Mouse (Mus musculus) lung, postnatal 14 days (tissue): ENCODE measurements at regions not wholly inside any gene's neighbourhood (a gene's known extent, or its start where the extent isn't known, plus 50 kb on each side); places are given as distances from the start of the nearest gene placed in this dataset.
"Not testable (repeated sequence)": the region's sequence is repeated elsewhere in the genome, so short reads cannot be mapped to it uniquely, and the experiment has no call there.

Experiments
- DNase-seq: peaks from one replicate; pipeline ENCODE4 v3.0.0; 2021

DNA sequence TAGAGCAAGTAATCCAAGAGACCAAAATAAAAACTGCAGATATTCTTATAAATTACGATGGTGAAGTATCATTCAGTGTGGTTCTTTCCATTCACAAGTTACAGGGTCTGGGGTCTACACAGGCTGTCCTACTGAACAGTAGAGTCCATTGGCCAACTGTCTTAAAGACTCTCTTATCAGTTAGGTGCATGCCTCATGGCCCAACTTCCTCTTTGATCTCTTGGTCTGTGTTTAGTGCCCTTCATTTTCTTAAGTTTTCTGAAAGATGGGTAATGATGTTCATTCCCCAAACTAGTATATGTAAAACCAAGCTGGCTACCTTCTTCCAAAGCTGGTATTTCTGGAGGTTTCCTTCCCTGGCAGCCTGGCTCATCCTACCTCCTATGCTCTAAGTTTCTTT is 268.7 kb upstream of the Ift57 start:
- no peak for DNase-seq

DNA sequence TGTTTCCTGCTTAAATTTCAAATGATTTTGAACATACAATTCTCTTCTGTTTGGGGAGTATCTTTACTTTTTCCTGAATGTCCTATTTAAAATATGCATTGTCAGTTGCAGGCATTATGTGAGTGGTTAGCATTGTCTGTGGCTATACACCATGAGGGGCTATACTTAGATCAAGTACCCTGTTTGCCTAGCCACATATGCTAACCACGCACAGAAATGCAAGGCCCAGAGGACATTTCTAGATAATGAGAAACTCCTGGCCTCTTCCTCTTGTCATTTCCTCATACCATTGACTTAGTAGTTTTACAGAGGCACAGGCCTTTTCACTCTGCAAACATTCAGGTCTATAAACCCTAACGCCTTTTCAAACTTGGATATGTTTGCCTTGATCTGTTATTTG is 267.1 kb upstream of the Ift57 start:
- no peak for DNase-seq

DNA sequence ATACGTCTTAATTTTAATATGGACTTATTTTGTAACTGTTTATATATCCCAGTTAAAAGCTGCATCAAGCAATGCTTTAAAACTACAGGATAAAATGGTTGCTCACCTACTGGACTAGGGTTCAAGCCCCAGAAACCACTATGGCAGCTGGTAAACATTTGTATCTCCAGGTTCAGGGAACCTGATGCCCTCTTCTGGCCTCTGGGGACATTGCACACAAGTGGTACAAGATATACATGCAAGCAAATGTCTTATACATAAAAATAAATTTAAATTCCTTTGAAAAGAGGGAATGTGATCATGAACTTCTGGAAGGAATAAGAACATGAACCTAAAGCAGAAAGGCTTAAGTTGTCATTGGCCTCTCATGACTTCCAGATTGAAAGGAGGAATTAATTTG is 257.8 kb upstream of the Ift57 start:
- no peak for DNase-seq

GRCm38 (mm10) chr16:49447356-49447755 is 251.7 kb upstream of the Ift57 start:
- not testable (repeated sequence) for DNase-seq

GRCm38 (mm10) chr16:49493881-49494280 is 205.2 kb upstream of the Ift57 start:
- DNase-seq, result no peak

DNA sequence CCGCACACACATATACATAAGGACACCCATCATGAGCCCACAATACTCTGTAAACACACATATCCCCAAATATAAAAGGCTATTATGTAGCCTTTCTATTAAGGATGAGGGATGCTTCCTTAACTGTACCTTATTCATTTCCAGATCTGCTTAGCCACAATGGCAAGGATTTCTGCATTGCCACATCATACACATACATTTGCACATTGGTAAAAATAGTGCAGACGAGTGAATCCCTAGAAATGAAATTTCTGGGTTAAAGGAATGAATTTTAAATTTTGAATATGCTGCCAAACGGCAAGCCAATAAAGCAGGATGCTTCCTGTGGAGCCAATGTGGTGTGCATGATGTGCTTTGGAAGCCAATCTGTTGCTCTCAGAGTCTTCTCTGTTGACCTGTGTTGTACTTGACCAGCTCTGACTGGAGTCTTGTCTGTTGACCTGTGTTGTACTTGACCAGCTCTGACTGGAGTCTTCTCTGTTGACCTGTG is 201.5 kb upstream of the Ift57 start:
- DNase-seq, result no peak

DNA sequence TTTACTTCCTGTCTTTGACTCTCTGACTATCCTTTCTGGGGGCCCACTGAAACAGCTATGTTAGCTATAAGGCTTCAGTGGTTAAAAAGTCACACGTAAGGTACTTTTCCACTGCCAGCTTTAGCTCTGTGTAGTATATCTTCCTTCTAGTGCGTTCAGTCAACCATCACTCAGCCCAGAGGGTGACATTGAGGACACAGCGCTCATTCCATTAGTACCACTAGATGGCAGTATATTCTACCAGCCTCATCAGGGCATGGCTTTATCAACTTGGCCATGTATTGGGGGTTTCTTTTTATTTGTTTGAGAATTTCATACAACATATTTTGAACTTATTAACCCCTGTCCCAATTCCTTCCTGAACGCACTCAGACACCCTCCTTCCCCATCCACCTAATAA is 198.2 kb upstream of the Ift57 start:
- DNase-seq, result peak; percentile 44

DNA sequence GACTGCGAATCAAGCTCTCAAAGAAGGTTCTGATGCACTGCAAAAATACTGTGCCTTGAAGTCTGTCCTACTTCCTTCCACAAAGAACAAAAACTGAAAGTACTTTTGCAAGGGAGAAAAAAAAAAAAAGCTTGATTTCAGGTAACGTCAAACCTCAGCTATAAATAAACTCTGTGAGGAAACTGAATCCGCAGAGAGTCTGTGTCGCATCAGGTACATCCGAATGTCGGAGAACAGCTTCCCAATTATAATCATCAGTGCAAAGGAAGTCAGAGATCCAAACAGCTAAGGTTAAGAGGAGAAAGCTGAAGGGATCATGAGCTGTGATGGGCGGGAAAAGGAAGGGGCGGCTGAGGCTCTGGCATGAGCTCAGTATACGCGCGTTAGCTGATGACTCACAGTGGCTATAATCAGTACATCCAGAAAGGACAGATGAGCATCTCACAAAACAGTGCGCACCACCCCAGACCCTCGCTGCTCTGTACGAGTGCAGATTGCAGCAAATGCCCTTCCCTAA is 195.1 kb upstream of the Ift57 start:
- DNase-seq, result peak; percentile 8

DNA sequence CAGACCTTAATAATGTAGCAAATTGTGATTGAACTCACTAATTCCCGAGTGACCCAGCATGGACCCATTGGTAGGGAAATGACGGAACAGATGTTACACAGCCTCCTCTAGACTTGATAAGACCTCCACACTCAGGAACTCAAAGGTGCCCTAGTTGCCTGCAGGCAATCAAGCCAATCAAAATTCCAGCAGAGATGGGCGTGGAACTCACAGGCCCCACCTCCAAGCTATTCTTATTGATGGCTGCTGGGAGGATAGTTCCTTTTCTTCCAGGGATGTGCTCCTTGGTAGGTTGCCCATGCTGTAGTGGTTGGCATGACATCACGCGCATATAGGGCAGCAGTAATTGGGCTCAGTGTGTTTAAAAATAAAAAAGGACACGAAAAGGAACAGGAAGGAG is 194.4 kb upstream of the Ift57 start:
- no peak for DNase-seq

DNA sequence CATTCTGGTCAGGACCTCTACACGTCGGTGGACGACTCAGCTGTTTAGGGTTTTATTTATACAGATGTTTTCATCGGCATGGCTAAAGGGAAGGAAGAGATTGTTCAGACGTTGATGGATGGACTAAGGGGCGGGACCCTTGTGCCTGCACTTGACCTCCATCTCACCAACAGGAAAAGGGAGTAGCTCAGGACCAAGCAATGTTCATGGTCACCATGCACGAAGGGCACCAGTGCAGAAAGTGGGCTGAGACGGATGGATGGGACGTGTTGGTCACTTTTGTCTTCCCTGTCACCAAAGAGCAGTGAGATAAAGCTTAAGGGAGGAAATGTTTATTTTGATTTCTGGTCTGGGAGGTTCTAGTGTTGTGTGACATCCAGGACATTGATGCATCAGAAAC is 193.8 kb upstream of the Ift57 start:
- peak; percentile 8 for DNase-seq

DNA sequence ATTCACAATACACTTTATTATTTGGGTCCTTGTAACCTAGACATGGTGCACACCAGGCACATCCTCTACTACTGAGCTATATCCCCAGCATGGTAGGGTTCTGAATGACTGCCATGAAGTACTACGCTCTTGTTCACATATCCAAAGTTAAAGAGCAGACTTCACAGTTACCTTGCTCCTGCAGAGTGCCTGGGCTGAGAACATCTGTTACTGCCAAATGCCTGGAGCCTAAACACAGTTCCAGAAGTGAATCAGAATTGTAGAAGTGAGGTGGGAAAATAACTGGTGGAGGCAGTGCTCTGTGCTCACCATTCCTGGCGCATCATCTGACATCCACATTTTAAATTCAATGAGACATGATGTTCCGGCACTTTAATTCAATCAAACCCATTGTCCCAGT is 180.2 kb upstream of the Ift57 start:
- DNase-seq, result no peak

GRCm38 (mm10) chr16:49520411-49520810 is 178.6 kb upstream of the Ift57 start:
- DNase-seq, result no peak

DNA sequence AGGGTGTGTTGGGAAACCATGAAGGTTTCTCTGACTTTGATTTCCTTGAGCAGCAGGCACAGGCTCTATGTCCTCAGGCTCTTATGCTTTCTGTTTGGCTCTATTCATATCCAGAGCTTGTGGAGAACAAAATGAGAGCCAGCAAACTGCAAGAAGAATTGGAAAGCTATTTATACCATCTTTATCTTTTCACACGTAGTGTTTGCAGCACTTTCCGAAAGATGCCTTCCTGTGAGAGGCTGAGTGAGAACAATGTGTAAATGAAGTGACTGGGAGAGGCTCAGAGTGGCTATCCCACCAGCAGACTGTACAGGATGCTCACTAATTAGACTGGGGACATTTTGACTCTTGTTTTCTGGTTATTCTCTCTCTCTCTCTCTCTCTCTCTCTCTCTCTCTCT is 177.3 kb upstream of the Ift57 start:
- DNase-seq, result no peak

DNA sequence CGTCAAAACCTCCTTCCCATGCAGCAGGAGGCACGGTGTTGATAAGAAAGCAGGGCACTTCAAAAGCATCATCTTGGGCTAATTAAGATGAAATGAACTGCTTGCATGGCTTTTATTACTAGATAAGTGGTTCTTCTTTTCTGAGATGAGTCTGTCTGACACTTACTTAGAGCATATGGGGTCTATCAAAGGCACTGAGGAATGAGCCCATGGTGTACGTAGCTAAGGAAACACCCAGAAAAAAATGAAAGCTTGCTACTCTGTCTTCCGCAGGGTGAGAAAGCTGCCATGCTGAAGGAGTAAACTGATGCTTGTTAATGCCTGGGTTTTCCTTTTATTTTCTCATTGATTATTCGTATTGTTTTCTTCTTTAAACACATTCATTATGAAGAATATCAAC is 176.5 kb upstream of the Ift57 start:
- DNase-seq, result no peak

- not testable (repeated sequence) for DNase-seq
These were observed 170.4 kb upstream of the Ift57 start for GRCm38 (mm10) chr16:49528618-49529017.

GRCm38 (mm10) chr16:49529060-49529459 is 170.0 kb upstream of the Ift57 start:
- DNase-seq, result no peak

DNA sequence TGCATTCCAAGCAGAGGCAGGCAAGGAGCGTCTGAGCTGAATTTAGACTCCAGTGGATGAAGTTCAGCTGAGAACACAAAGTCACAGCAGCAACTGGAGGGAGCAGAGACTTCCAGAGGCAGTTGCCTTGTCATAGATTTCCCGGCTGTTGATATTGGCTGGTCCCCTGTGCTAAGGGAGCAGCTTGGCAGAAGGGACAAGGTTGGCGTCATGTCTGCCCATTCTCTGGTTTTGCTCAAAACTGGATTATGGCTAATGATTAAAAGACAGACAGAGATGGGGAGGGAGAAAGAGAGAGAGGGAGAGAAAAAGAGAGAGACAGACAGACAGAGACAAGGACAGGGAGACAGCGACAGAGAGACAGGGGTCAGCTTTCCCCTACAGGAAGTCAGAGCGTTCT is 169.0 kb upstream of the Ift57 start:
- DNase-seq, result no peak

DNA sequence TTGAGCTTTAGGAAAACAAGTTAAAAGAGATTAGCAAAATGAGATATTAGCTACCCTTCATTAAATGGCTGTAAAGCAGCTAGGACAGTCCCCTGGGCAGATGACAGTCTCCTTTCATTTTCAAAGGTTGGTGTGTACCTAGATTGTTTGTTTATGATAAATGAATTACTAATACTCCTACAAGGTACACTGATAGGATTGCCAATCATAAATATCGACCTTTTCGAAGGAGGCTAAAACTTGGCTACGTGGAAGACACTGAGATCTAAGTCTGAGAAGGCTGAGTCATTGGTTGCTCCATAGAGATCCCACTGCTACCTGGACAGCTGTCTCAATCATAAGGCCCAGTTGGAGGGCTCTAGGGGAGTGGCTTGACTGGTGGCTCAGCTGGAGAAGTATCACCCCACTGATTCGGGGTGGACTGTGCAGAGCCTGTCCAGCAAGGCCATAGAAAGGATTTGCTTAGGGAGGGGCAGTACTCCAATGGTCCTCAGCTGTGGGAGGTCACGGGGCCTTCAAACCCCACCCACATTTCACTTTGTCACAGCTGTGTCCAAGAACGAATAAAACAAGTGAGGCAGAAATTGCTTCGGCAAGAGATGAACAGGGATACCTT is 166.9 kb upstream of the Ift57 start:
- DNase-seq, result no peak

DNA sequence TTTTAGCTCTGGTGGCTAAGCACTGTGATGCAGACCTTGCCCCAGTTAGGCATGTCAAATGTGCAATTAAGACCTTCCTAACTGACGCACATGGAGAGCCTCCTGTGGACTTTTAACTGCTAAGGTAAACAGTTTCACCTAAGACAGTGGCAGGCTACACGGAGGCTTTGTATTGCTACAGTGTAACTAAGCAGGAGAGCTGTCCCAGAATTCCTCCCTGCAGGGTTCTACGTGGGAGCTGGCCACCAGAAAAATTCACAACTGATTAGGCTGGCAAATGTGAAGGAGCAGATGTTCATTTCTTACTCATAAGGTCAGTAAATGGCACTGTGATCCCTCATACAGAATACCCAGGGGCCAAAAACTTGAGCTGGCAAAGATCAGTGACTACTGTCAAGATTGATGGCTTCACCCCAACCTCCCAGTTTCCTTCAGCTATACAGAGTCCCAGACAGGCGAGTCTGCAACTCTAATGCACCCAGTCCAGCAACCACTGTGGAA is 165.5 kb upstream of the Ift57 start:
- DNase-seq, result no peak

DNA sequence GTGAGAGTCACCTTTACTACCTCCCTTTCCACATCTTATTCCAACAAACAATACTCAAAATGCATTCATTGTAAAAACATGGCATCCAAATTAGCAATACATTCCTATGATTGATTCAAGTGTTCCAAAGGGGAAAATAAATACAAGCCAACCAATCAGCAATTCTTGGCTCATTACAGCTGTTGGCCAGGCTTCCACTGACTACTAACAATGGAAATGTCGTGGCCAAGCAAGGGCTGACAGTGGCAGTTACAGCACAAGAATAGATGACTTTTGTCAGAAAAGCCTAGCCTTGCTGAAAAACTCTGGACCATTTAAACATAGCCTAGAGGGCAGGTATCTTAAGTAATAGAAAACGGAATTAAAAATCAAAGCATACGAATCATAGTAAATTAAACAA is 148.8 kb upstream of the Ift57 start:
- DNase-seq, result no peak

DNA sequence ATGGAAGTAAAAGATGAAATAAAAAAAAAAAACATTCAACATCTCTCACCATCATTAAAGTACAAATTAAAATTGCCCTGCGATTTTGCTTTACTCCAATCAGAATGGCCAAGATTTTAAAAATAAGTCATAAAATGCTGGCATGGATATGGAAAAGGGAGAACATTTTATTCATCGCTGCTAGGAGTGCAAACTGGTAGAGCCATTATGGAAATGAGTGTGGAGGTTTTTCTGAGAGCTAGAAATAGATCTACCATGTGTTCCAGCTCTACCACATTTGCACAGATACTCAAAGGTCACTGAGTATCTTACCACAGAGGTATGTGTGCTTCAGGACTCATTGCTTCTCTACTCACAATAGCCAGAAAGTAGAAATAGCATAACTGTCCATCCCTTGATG is 129.0 kb upstream of the Ift57 start:
- no peak for DNase-seq

GRCm38 (mm10) chr16:49572485-49573170 is 126.4 kb upstream of the Ift57 start:
- no peak for DNase-seq

- DNase-seq, result no peak
These were observed 125.9 kb upstream of the Ift57 start for GRCm38 (mm10) chr16:49573171-49573517.

DNA sequence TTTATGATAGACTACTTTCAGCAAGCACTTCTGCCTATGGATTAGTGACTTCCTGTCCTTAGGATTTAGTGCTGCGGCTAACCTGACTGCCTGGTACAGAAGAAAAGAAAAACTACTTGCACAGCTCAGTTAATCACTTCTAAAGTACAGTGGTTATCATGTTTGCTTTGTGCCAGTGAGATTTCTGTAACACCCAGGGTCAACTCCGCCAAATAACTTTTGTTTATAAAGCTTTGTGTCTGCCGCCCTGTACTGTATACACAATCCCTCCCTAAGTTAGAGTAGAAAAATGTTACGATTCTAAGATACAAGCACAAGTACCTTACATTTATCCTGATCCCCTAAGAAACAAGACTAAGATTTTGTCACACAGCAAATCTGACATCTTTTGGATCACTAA is 120.1 kb upstream of the Ift57 start:
- no peak for DNase-seq

- DNase-seq, result peak; percentile 10
These were observed 118.3 kb upstream of the Ift57 start for GRCm38 (mm10) chr16:49580708-49581107.
